Mouse (Mus musculus): ENCODE results near the gene Ankrd12. TPM values are rescaled to one million over a fixed set of nuclear protein-coding genes. Genes with fewer than 3 reads are reported as not detected.
A peak's percentile ranks its signal among the peaks of the same experiment; 100 is the strongest.
"Not testable (repeated sequence)": the region's sequence is repeated elsewhere in the genome, so short reads cannot be mapped to it uniquely, and the experiment has no call there.

Gene Ankrd12
- polyA plus RNA-seq, 1 experiment from 2014 or later = 24.1 TPM

DNA sequence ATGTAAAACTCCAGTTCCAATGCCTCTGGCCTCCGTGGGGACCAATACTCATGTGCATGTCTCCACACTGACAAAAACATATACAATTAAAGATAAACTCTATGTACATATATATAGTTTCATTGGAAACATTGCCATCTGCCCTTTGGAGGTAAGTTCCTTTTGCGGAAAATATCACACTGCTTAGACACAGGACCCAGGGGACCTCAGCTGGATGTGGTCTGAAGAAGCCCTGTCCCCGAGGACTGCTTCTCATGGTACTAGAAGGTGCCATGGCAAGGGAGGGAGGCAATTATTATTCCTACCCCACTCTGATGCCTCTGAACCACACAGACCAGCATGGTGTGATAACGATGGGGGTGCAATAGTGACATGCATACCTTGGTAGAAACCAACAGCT is 18.7 kb downstream of the Ankrd12 start:
- Histone ChIP-seq H3K4me3 (ENCODE audit: low read length) (no peak overlapping the region), H3K36me3 (ENCODE audit: insufficient read depth, low read length) (no peaks in the 10 kb centered on the region), H3K4me2 (replicated peaks; ENCODE audit: low read depth, low read length) (no peak overlapping the region), H3K9me3 (ENCODE audit: low read length) (no peaks in the 10 kb centered on the region), H3K4me1 (ENCODE audit: insufficient read depth, low read length) (no peaks in the 10 kb centered on the region), H3K27me3 (ENCODE audit: insufficient read depth, low read length) (no peaks in the 10 kb centered on the region), H3K27ac (ENCODE audit: low read length) (no peak overlapping the region), H3K9ac (replicated peaks; ENCODE audit: low read length) (no peak overlapping the region)
- no peak for ATAC-seq (ENCODE audit: low FRiP score, low TSS enrichment)
- WGBS = 88% methylated on average over 4 of the region's 4 CpGs

DNA sequence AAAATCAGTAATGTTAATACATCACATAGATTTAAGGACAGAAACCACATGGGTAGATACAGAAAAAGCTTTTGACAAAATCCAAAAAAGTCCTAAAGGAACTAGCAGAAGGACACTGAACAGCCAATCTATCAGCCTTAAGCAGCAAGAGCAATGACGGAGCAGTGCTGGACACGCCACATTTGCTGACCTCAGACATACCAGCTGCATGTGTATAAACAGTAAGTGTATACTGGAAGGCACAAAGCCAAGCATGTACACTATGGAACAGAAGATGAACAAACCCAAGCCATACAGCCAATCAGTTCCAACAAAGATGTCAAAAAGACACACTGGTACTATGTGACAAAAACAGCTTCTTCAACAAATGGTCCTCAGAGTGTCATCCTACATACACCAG is 19.7 kb downstream of the Ankrd12 start:
- no peak for ATAC-seq (ENCODE audit: low FRiP score, low TSS enrichment)
- Histone ChIP-seq H3K9me3 (ENCODE audit: low read length) (no peaks in the 10 kb centered on the region), H3K4me2 (replicated peaks; ENCODE audit: low read depth, low read length) (no peak overlapping the region), H3K27ac (ENCODE audit: low read length) (no peak overlapping the region), H3K4me3 (ENCODE audit: low read length) (no peak overlapping the region), H3K4me1 (ENCODE audit: insufficient read depth, low read length) (no peaks in the 10 kb centered on the region), H3K9ac (replicated peaks; ENCODE audit: low read length) (no peak overlapping the region), H3K27me3 (ENCODE audit: insufficient read depth, low read length) (no peaks in the 10 kb centered on the region), H3K36me3 (ENCODE audit: insufficient read depth, low read length) (no peaks in the 10 kb centered on the region)
- WGBS = 70% methylated on average over 2 of the region's 2 CpGs

GRCm38 (mm10) chr17:66053349-66053748 is 23.5 kb downstream of the Ankrd12 start:
- no peaks in the 10 kb centered on the region for H3K36me3 ChIP-seq (ENCODE audit: insufficient read depth, low read length)
- H3K9ac ChIP-seq (replicated peaks; ENCODE audit: low read length) = no peak overlapping the region
- H3K4me1 ChIP-seq (ENCODE audit: insufficient read depth, low read length) = no peaks in the 10 kb centered on the region; the same call in 1 of the 2 replicates
- H3K27me3 ChIP-seq (ENCODE audit: insufficient read depth, low read length) = no peaks in the 10 kb centered on the region
- 72% methylated on average over 4 of the region's 4 CpGs for WGBS
- no peak overlapping the region for H3K4me3 ChIP-seq (ENCODE audit: low read length)
- H3K27ac ChIP-seq (ENCODE audit: low read length) = no peak overlapping the region
- no peak overlapping the region for H3K4me2 ChIP-seq (replicated peaks; ENCODE audit: low read depth, low read length)
- H3K9me3 ChIP-seq (ENCODE audit: low read length) = no peaks in the 10 kb centered on the region
- no peak for ATAC-seq (ENCODE audit: low FRiP score, low TSS enrichment)

- Histone ChIP-seq H3K4me1 (ENCODE audit: insufficient read depth, low read length) (no peaks in the 10 kb centered on the region; the same call in 1 of the 2 replicates), H3K4me3 (ENCODE audit: low read length) (no peak overlapping the region), H3K27me3 (ENCODE audit: insufficient read depth, low read length) (no peaks in the 10 kb centered on the region), H3K27ac (ENCODE audit: low read length) (no peak overlapping the region), H3K9me3 (ENCODE audit: low read length) (no peaks in the 10 kb centered on the region), H3K9ac (replicated peaks; ENCODE audit: low read length) (no peak overlapping the region), H3K4me2 (replicated peaks; ENCODE audit: low read depth, low read length) (no peak overlapping the region), H3K36me3 (ENCODE audit: insufficient read depth, low read length) (0 out of 2 replicates have a peak, but pooled peaks cover 3% of the 10 kb centered on the region)
- 66% methylated on average over 4 of the region's 4 CpGs for WGBS
- ATAC-seq (ENCODE audit: low FRiP score, low TSS enrichment) = no peak
Observed at GRCm38 (mm10) chr17:66048795-66049194, 28.1 kb downstream of the Ankrd12 start.

GRCm38 (mm10) chr17:66048199-66048598 is 28.7 kb downstream of the Ankrd12 start:
- Histone ChIP-seq H3K27ac (ENCODE audit: low read length) (no peak overlapping the region), H3K9ac (replicated peaks; ENCODE audit: low read length) (no peak overlapping the region), H3K9me3 (ENCODE audit: low read length) (no peaks in the 10 kb centered on the region), H3K4me3 (ENCODE audit: low read length) (no peak overlapping the region), H3K4me2 (replicated peaks; ENCODE audit: low read depth, low read length) (no peak overlapping the region), H3K4me1 (ENCODE audit: insufficient read depth, low read length) (no peaks in the 10 kb centered on the region; the same call in 1 of the 2 replicates), H3K27me3 (ENCODE audit: insufficient read depth, low read length) (no peaks in the 10 kb centered on the region), H3K36me3 (ENCODE audit: insufficient read depth, low read length) (0 out of 2 replicates have a peak, but pooled peaks cover 3% of the 10 kb centered on the region)
- ATAC-seq (ENCODE audit: low FRiP score, low TSS enrichment) = 0 out of 2 replicates have a peak, but pooled peaks have one; percentile 46
- 51% methylated on average over 5 of the region's 5 CpGs for WGBS

DNA sequence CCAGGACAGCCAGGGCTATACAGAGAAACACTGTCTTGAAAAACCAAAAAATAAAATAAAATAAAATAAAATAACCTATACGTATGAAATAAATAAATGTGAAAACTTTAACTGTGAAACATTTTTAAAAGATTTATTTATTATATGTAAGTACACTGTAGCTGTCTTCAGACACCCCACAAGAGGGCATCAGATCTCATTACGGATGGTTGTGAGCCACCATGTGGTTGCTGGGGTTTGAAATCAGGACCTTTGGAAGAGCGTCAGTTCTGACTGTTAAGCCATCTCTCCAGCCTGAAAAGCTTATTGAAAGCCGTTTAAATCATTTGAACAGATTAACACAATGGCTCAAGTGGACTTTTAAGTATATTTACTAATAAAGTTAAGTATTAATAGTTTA is 33.2 kb downstream of the Ankrd12 start:
- not testable (repeated sequence) for H3K27ac ChIP-seq (ENCODE audit: low read length); H3K36me3 ChIP-seq (ENCODE audit: insufficient read depth, low read length); H3K4me2 ChIP-seq (replicated peaks; ENCODE audit: low read depth, low read length); ATAC-seq (ENCODE audit: low FRiP score, low TSS enrichment); H3K9me3 ChIP-seq (ENCODE audit: low read length); H3K4me1 ChIP-seq (ENCODE audit: insufficient read depth, low read length); H3K4me3 ChIP-seq (ENCODE audit: low read length); H3K9ac ChIP-seq (replicated peaks; ENCODE audit: low read length); H3K27me3 ChIP-seq (ENCODE audit: insufficient read depth, low read length)
- WGBS = 89% methylated on average over 4 of the region's 4 CpGs

GRCm38 (mm10) chr17:66041020-66041419 is 35.9 kb downstream of the Ankrd12 start:
- H3K9ac ChIP-seq (replicated peaks; ENCODE audit: low read length) = no peak overlapping the region
- H3K36me3 ChIP-seq (ENCODE audit: insufficient read depth, low read length) = 0 out of 2 replicates have a peak, but pooled peaks cover 8% of the 10 kb centered on the region
- WGBS = 63% methylated on average over 5 of the region's 5 CpGs
- no peak for ATAC-seq (ENCODE audit: low FRiP score, low TSS enrichment)
- H3K27me3 ChIP-seq (ENCODE audit: insufficient read depth, low read length) = no peaks in the 10 kb centered on the region
- H3K4me3 ChIP-seq (ENCODE audit: low read length) = no peak overlapping the region
- no peaks in the 10 kb centered on the region for H3K9me3 ChIP-seq (ENCODE audit: low read length)
- no peaks in the 10 kb centered on the region for H3K4me1 ChIP-seq (ENCODE audit: insufficient read depth, low read length)
- H3K4me2 ChIP-seq (replicated peaks; ENCODE audit: low read depth, low read length) = no peak overlapping the region
- no peak overlapping the region for H3K27ac ChIP-seq (ENCODE audit: low read length)

DNA sequence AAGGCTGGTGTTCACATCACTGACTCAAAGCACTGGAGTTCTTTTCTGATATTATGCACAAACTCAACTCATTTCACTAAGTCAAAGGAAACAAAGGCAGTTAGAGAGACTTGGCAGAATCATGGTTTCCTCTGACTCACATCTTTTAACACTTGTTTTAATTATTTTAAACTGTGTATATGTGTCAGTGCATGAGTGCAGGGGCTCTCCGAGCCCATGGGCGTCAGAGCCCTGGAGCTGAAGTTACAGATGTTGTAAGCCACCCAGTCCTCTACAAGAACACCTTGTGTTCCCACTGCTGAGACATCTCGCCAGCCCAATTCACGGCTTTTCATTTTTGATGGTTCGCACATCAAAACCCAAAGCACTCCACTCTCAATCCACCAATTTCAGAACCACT is 43.6 kb downstream of the Ankrd12 start:
- 91% methylated on average over 5 of the region's 5 CpGs for WGBS
- Histone ChIP-seq H3K4me3 (ENCODE audit: low read length) (no peak overlapping the region), H3K9ac (replicated peaks; ENCODE audit: low read length) (no peak overlapping the region), H3K27me3 (ENCODE audit: insufficient read depth, low read length) (no peaks in the 10 kb centered on the region), H3K9me3 (ENCODE audit: low read length) (no peaks in the 10 kb centered on the region), H3K4me1 (ENCODE audit: insufficient read depth, low read length) (no peaks in the 10 kb centered on the region), H3K36me3 (ENCODE audit: insufficient read depth, low read length) (0 out of 2 replicates have a peak, but pooled peaks cover 5% of the 10 kb centered on the region), H3K27ac (ENCODE audit: low read length) (no peak overlapping the region), H3K4me2 (replicated peaks; ENCODE audit: low read depth, low read length) (no peak overlapping the region)
- ATAC-seq (ENCODE audit: low FRiP score, low TSS enrichment) = no peak

DNA sequence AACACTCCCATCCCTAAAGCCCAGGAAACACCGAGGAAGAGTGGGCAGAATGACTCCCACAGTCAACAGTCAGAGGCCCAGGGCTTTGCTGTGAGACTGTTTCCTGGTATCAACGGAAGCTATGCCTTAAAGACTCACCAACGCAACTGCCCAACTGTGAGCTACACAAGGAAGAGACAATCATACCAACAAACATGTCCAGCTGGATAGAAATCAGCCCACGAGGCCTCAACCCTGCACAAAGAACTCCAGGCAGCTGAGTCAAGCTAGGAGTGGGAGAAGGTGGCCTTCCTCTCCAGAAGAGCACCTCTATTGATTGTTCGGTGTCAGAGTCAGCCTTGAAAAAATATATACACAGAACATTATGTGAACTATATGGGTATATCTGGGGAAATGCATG is 44.9 kb downstream of the Ankrd12 start:
- Histone ChIP-seq H3K9me3 (ENCODE audit: low read length) (no peaks in the 10 kb centered on the region), H3K4me2 (replicated peaks; ENCODE audit: low read depth, low read length) (no peak overlapping the region), H3K36me3 (ENCODE audit: insufficient read depth, low read length) (peaks cover 7% of the 10 kb centered on the region; the same call in 1 of the 2 replicates), H3K4me3 (ENCODE audit: low read length) (no peak overlapping the region), H3K27ac (ENCODE audit: low read length) (no peak overlapping the region), H3K4me1 (ENCODE audit: insufficient read depth, low read length) (no peaks in the 10 kb centered on the region), H3K9ac (replicated peaks; ENCODE audit: low read length) (no peak overlapping the region), H3K27me3 (ENCODE audit: insufficient read depth, low read length) (no peaks in the 10 kb centered on the region)
- no peak for ATAC-seq (ENCODE audit: low FRiP score, low TSS enrichment)
- WGBS = 91% methylated on average over 5 of the region's 5 CpGs

GRCm38 (mm10) chr17:66024211-66024610 is 52.7 kb downstream of the Ankrd12 start:
- H3K4me2 ChIP-seq (replicated peaks; ENCODE audit: low read depth, low read length) = no peak overlapping the region
- H3K27ac ChIP-seq (ENCODE audit: low read length) = no peak overlapping the region
- H3K36me3 ChIP-seq (ENCODE audit: insufficient read depth, low read length) = peaks cover 25% of the 10 kb centered on the region
- no peak overlapping the region for H3K4me3 ChIP-seq (ENCODE audit: low read length)
- H3K9ac ChIP-seq (replicated peaks; ENCODE audit: low read length) = no peak overlapping the region
- H3K27me3 ChIP-seq (ENCODE audit: insufficient read depth, low read length) = no peaks in the 10 kb centered on the region
- H3K9me3 ChIP-seq (ENCODE audit: low read length) = no peaks in the 10 kb centered on the region
- no peak for ATAC-seq (ENCODE audit: low FRiP score, low TSS enrichment)
- 90% methylated on average over 7 of the region's 7 CpGs for WGBS
- no peaks in the 10 kb centered on the region for H3K4me1 ChIP-seq (ENCODE audit: insufficient read depth, low read length)
